Mouse (Mus musculus): ENCODE data around the gene Snta1.

Gene Snta1

DNA sequence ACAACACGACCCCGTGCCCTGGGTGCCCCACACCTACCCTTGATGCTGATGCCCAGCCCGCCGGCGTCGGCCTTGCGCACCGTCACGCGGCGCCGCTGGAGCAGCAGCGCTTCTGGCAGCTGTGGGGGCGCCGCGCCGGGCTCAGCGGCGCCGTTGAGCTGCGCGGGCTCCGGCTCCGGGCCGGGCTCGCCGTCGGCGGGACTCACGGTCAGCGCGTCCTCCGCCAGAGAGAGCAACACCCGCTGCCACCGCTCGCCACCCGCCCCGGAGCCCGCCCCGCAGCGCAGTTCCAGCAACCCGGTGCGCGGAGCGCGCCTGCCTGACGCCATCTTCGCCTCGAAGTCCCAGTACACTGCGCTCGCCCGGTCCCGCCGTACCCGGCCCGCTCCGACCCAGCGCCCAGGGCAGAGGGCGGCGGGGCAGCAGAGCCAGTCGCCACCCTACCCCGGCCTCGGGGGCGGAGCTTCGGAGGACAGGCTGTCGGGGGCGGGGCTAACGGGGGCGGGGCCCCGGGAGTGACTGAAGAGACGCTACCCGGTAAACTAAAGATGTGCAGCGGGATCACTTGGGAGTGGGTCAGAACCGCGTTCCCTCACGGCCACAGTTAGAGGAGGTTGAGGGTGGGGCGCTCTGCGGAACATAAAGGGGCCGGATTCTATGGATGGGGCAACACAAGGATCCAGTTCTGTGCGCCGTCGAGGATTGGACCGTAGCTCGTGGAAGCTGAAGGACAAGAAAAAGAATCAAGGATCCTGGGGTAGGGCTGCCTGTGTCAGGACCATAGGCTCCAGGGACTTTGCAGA is at the start of gene Snta1:
TSS of gene Snta1 (minus strand) at position 457 of the 803 bp plus-strand sequence.
- peak; percentile 36 for DNase-seq (ENCODE audit: low spot score)

DNA sequence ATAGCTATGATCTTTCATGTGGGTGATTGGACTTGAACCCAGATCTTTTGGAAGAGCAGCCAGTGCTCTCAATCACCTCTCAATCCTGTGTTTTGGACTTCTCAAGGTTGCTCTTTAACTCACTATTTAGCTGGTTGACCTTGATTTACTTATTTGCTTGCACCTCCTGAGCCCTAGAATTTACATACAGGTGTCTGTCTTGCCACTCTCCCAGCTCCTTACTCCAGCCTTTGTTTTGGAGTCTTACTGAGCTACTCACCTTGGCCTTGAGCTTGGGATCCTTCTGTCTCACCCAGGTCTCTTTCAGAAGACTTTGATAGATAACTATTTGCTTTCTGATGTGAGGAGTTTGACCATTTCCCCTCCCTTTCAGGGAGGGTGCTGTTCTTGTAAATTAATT is 48.7 kb upstream of the Snta1 start:
- no peak for DNase-seq (ENCODE audit: low spot score)

DNA sequence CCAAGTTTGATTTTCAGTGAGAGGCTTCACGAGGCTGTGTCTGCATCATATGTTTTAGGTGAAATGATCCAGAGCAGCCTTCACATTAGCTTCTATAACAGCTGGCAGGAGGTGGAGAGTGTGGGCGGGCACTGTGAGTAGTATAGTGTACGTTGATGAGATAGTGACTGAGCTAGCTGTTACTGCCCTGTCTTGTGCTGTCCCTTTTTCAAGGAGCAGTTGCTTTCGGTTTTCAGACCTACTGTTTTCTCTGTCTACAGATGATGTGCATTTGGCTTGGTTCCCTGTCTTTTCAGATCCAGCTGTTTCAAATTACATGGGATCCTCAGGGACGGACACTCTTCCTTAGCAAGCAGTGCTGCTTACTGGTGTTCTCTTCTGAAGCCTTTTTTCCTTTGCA is 47.9 kb upstream of the Snta1 start:
- no peak for DNase-seq (ENCODE audit: low spot score)

DNA sequence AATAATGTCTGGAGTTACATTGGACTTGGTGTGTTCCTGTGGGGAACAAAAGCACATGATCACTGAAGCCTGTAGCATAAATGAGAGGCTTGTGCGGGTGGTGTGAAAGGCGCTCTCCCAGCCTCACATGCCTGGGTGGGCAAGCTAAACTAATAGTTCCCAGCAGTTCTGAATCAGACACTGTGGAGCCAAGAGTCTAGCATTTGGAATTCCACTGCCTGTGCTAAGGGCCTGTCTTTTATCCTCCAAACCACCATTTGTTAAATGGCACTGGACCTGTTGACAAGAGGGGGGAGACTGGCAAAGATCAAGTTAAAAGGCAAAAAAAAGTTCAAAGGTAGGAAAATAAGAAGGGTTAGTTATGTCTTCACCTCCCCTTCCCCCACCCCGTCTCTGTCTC is 46.7 kb upstream of the Snta1 start:
- DNase-seq (ENCODE audit: low spot score) = no peak

DNA sequence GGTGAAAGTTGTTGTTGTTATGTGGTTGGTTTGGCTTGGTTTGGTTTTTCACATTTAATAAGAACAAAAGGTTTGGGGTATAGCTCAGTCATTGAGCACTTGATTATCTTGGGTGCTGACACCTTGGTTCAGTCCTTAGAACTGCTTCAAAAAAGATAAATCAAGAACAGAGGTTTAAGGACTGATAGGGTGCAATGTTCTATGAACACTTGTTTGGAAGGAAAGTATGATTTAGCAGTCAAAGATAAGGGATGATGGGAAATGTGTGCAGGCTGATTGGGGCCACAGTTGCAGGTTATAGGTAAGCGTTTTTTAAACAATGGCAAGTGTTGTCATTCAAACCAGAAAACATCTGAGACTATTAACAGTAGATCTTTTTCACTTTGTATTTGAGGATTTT is 46.2 kb upstream of the Snta1 start:
- no peak for DNase-seq (ENCODE audit: low spot score)

DNA sequence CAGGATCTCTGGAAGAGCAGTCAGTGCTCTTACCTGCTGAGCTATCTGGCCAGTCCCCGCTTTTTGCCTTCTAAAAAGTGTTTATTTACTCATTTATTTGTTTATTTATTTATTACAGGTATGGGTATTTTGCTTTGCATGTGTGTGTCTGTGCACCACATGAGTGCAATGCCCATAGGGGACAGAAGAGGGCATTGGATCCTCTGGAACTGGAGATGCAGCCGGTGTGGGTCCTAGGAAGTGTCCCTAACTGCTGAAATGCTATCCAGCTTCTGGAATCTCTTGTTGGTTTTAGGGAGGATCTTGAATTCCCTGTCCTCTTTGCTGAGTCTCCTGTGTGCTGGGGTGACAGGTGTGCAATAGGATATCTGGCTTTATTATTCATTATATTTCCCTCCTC is 45.1 kb upstream of the Snta1 start:
- DNase-seq (ENCODE audit: low spot score) = no peak

DNA sequence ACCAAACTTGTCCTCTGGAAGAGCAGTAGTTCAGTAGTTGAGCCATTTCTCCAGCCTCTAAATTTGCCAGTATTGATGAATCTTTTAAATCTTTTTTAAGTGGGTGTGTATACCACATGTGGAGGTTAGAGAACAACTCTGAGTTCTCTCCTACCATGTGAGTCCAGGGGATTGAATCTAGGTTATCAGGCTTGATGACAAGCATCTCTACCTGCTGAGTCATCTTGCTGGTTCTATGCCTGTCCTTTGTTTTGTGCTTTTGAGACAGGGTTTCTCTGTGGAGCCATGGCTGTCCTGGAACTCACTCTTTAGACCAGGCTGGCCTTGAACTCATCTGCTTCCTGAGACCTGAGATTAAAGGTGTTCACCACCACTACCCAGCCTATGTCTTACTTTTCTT is 40.7 kb upstream of the Snta1 start:
- no peak for DNase-seq (ENCODE audit: low spot score)

DNA sequence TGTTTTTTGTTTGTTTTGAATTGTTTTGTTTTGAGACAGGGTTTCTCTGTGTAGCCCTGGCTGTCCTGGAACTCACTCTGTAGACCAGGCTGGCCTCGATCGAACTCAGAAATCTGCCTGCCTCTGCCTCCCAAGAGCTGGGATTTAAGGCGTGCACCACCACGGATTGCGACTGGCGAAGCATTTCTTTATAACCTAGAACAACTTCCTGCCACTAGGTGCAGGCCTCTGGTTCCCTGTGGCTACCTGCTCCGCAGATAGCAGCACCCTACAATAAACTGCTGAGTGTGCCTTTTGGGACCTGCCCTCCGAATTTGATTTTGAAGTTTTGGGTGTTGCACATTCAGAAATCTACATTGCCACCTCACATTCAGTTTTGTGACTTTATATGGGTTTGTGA is 39.9 kb upstream of the Snta1 start:
- no peak for DNase-seq (ENCODE audit: low spot score)

DNA sequence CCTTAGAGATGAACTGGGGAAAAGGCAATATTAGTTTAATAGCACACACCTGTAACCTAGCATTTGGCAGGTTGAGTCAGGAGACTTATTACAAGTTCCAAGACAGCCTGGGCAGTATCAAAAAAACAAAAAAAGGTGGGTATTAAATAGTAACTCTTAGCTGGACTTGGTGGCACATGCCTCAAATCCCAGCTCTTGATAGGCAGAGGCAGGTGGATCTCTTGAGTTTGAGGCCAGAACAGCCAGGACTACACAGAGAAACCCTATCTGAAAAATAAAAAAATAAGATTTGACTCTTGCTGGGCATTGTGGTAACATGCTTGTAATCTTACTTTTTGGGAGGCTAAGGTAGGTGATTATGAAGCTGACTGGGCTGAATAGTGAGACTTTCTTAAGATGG is 32.6 kb upstream of the Snta1 start:
- no peak for DNase-seq (ENCODE audit: low spot score)

DNA sequence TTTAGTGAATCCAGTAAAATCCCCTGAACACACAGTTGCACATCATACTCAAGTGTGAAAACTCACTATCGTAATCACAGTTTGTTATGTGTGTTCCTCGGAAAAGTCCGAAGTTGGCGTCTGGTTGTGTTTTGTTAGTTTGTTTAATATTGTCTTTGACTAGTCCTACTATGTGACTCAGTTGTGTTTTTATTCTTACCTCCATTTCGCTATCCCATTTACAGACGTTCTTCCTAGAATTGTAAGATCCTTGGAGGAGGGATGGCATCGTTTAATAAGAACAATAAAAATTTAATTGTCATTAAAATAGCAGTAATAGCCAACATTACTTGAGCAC is 29.3 kb upstream of the Snta1 start:
- no peak for DNase-seq (ENCODE audit: low spot score)

DNA sequence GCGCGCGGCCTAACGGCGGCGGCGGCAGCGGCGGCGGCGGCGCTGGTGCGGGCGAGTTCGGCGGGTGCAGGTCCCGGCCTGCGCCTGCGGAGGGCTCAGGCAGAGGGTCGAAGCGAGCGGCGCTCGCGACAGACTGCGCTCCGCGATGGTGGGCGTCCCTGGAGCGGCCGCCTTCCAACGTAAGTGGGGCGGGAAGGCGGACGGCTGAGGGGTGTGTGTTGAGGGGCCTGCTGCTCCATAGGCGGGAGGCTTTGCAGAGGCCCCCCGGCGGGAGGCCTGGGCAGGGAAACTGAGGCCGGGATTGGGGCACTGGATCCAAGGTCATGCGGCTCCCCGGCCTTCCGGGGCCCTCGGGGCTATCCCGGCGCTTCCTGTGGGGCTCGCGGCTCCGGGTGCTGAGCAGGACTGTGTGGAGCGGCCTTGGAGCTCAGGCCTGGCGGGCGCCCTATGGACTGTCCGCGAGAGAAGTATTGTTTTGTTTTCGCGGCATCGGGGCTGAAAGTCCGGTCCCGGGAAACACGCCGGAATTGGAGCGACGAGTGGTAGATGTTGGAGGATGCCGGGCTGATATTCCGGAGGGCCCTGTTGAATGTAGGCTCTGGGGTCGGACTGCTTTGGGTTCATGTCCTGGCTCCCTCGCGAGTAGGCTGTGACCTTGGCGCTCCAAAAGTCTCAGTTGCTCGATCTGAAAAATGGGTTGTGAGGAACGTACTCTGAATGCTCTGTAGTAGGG is 28.7 kb upstream of the Snta1 start, which contains the start of gene Cbfa2t2:
TSS of gene Cbfa2t2 (plus strand) at position 24 of the 733 bp plus-strand sequence.
- DNase-seq (ENCODE audit: low spot score) = no peak

DNA sequence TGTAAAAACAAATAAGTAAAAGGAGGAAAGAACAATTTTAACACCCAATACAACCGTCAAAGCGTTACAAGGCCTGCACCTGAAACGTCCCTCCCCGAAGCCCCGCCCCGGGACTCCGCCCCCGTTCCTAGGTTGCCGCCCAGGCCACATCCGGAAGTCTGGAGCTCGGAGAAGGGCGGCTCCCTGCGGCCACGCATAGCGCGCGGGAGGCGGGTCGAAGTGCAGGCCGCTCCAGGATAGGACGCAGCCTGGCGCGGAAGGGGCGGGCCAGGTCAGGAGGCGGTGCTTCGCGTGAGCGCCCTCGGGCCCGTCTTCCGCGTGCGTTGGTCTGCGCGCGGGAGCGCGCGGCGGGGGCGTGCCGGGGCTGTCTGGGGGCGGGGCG is 28.2 kb upstream of the Snta1 start:
- DNase-seq (ENCODE audit: low spot score) = peak; percentile 99

DNA sequence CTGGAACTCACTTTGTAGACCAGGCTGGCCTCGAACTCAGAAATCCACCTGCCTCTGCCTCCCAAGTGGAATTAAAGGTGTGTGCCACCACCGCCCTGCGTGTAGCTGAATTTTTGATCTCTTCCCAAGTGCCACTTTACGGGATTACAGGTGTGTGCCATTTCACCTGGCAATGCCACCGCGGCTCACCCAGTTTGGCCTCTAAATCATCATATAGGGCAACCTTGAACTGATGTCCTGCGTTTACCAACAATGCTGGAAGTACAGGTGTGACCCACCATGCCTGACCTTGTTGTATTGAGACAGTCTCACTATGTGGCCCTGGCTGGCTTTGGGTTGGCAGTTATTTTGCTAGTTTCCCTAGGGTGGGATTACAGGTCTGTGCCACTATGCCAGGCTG is 26.8 kb upstream of the Snta1 start:
- DNase-seq (ENCODE audit: low spot score) = no peak

DNA sequence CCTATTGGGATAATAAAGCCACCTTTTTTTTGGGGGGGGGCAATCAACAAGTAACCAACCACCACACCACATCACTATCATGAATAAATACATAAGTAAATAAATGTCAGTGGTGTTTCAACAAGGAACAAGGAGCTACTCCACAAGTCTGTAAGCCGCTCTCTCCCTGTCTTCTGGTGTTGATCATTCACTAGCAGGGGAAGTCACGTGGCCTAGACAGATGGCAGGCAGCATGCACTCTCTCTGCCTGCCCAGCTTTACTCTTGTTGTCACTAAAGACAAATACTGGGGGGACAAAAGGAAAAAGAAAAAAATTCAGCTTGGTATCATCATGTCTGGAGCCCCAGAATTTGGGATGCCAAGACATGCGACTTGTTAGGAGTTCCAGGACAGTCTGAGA is 25.5 kb upstream of the Snta1 start:
- DNase-seq (ENCODE audit: low spot score) = no peak

DNA sequence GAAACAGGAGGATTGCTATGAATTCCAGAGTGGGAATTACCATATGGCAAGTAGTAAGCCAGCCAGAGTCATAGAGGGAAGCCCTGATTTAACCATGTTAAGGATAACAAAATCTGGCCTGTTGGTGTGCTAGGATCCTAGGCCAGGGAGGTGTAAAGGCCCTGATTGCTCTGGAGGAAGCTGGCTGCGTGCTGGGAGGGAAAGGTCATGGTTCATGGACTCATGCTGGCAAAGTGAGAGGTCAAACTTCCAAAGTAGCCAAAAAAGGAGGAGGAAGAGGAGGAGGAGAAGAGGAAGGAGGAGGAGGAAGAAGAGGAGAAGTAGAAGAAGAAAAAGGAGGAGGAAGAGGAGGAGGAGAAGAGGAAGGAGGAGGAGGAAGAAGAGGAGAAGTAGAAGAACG is 24.8 kb upstream of the Snta1 start:
- DNase-seq (ENCODE audit: low spot score) = no peak

DNA sequence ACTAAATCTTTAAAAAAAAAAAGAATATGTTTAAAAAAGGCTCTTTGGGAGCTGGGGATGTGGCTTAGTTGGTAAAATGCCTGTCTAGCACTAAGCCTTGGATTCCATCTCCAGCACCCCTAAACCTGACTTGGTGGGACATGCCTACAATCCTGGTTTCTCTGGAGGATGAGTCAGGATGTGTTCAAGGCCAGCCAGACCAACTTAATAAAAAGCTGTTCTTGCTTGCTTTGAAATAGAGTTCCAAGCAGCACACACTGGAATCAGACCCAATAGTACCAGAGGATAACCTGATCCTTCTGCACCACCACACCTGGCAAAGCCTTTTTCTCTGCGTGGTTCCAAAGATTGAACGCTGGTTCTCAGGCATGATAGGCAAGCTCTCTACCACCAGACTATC is 22.7 kb upstream of the Snta1 start:
- DNase-seq (ENCODE audit: low spot score) = no peak

DNA sequence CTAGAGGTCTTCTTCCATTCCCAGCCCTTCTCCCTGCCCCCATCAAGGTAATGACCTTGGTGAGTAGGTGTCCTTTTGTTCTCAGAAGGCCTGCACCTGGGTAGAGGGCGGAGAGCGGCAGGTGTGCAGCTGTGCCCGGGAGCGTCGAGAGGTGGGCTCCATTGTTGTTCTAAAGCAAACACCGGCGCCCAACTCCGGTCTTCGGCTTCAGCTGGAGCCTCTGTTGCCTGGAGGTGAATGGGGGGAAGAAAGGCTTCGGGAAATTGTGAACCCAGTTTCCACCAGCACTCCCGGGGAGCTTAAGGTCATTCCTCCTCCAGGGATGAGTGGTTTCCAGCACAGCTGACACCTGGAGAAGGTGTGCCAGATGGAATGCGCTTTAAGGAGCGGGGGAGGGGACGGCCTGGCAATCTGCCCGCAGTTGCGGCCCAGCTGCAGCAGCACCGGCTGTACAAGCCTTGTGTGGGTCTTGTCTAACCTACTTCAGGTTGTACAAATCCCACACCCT is 20.0 kb upstream of the Snta1 start:
- DNase-seq (ENCODE audit: low spot score) = no peak

DNA sequence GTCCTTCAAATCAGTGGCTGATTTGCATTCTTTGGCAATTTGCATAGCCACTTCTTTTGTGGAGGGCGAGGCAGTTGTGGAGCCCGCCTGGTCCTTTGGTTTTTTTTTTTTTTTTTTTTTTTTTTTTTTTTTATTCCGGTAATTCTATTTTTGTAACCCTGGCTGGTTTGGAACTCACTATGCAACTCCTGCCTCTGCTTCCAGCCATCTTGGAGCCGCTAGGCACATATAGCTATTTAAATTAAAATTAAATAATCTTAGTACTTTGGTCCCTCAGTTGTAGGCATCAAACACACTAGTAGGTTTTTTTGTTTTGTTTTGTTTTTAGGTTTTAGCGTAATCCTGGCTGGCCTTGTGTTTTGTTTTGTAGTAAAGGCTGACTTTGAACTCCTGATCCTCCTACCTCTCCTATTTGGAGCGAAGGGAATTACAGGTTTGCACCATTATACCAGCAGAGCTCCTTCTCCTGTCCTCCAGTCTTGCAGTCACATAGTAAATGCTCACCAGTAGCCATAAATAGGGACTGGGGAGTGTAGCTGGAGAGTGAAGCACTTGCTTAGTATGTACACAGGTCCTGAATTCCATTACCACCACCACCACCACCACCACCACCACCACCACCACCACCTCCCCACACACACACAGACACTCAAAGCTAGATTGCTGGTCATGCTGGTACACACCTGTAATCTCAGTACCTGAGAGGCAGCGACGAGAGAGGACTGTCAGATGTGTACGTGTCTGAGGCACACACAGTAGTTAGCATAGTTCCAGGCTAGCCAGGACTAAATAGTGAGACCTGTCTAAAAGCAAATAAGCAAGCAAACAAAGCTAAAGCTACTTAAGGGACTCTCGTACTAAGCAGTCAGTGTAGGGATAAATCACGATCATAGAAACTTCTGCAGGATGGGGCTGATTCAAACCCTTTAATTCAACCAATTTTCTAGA is 19.3 kb upstream of the Snta1 start:
- no peak for DNase-seq (ENCODE audit: low spot score)

DNA sequence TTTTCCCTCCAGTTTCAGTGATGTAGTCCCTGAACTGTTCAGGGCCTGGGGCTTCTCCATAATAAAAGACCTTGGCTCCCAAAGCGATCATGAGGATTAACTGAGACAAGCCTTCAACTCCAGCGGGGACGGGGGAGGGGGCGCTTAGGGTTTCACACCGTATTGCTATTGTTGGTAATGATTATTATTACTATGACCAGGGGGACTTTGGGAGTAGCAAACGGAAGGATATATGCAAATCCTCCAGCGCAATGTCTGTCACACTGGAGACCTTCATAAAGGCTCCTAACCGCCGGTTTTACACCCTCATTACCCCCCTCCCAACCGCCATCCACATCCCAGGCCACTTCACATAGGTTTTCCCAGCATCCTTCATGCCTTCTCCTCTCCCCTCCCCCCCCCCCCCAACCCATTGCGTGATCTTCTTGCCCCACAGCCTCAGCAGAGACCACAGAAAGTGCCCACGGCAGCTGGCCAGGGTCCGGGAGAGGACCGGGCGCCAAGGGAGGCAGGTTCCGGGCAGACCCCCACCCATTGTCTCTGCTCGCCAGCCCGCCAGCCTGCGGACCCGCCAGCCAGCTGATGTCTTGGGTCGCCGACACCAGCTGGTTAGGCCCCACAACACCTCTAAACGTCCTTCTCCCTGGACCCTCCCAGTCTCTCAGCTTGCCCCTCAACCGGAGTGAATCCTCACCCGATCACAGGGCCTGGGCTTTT is 18.4 kb upstream of the Snta1 start:
- no peak for DNase-seq (ENCODE audit: low spot score)

DNA sequence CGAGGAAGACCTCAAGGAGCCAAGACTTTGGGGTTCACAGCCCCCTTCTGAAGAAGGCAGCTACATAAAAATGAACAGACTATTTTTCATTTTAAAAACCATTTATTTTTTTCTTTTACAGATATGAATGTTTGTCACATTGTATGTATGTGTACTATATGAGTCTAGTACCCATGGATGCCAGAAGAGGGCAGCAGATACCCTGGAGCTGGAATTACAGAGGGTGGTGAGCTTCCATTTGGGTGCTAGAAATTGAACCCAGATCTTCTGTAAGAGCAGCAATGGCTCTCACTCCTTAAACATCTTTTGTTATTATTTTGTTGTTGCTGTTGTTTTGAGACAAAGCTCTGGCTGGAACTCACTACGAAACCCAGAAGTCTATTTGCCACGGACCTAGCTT is 17.6 kb upstream of the Snta1 start:
- DNase-seq (ENCODE audit: low spot score) = no peak

DNA sequence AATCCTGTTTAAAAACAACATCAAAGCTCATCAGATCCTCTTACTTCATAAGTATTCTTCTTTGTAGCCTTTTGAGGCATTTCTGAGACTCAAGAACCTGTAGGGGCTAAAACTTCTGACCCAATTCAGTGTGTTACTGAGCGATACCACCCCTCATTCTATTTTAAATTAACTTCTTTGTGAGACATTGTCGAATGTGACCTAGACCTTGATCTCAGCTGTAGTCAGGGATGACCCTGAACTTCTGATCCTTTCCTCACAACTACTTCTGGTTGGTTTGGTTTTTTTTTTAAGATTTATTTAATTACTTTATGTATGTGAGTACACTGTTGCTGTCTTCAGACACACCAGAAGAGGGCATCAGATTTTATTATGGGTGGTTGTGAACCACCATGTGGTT is 15.6 kb upstream of the Snta1 start:
- DNase-seq (ENCODE audit: low spot score) = no peak

DNA sequence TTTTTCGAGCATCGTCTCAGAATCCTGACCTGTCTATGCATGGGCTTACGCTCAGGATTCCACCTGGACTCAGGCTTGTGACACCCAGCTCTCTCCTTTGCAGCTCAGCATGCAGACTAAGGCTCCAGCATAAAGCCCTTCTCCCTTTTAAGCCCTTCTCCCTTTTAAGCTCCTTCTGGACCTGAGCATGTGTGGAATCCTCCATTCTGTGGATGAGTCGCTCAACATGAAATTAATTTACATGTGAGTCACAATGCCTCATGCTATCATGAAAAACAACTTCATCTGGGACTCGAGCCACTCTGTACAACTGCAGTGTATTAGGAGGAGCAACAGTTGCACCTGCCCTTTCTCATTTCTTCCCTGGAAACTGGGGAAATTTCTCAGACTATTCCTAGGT is 14.3 kb upstream of the Snta1 start:
- DNase-seq (ENCODE audit: low spot score) = no peak
